Mouse (Mus musculus): Measurements from ENCODE around the gene Mfsd4b1.

The Mfsd4b1 gene

GRCm38 (mm10) chr10:40032897-40033296 is 7.8 kb upstream of the Mfsd4b1 start:
- WGBS, result 82% methylated on average over 2 of the region's 2 CpGs

GRCm38 (mm10) chr10:40030716-40031115 is 5.6 kb upstream of the Mfsd4b1 start:
- WGBS, result 93% methylated on average over 6 of the region's 6 CpGs

DNA sequence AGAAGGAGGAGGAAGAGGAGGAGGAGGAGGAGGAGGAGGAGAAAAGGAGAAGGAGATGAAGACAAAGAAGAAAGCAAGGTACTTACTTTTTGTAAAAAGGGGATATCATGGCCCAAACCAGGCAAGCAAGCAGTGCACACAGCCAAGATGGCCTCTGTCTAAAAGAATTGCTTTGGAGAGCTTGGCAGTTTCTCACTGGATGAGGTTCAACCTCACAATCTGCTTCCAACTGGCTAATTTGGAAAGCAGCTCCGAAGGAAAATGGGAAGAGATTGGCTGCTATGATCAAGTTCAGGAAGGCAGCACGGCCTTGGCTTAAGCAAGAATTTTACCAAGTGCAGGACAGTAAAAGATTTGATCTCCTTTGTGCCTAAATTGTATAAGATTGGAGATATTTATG is 4.5 kb upstream of the Mfsd4b1 start:
- WGBS, result 44% methylated on average over 2 of the region's 2 CpGs

GRCm38 (mm10) chr10:40028091-40028490 is 3.0 kb upstream of the Mfsd4b1 start:
- WGBS, result 56% methylated on average over 8 of the region's 8 CpGs

DNA sequence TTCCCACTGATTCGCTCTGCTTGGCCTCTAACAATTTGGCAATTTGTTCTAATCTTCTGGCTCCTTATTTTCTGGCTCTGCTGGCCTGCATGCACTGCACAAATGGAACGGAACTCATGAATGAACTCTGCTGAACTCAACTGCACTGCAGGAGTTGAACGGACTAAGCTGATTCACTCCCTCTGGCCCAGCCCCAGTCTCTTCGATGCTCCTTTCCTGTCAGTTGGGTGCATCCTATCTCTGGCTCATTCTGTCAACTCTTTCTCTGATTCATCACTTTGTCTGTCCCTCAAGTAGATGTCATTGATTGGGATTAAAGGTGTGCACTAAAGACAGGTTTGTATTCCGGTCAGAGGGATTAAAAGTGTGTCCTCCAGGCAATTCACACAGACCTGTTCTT is 1.5 kb upstream of the Mfsd4b1 start:
- WGBS, result 90% methylated on average over 5 of the region's 5 CpGs

GRCm38 (mm10) chr10:40025560-40025959 is 492 bp upstream of the Mfsd4b1 start:
- 49% methylated on average over 8 of the region's 8 CpGs for WGBS

DNA sequence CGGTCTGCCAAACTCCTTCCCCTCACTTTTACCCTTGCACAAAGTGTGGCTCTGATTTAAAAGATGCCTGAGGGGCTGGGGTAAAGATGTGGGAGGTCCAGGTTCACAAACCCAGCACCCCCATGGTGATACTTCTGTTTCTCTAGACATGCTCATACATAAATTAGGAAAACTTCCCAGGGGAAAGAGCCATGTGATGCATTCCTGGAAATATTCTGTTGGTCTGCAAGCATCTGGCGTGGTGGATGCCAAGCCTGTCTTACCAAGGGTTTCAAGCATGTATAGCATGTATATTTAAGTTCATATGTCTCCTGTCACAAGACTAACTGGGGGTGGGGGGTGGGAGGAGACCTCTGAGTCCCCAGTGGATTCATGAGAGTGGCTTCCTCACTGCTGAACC is 4.7 kb downstream of the Mfsd4b1 start:
- WGBS, result 78% methylated on average over 2 of the region's 2 CpGs

GRCm38 (mm10) chr10:40019492-40019891 is 5.6 kb downstream of the Mfsd4b1 start:
- 46% methylated on average over 3 of the region's 3 CpGs for WGBS

- 60% methylated on average over 5 of the region's 5 CpGs for WGBS
These were observed 6.7 kb downstream of the Mfsd4b1 start for GRCm38 (mm10) chr10:40018261-40018860.

DNA sequence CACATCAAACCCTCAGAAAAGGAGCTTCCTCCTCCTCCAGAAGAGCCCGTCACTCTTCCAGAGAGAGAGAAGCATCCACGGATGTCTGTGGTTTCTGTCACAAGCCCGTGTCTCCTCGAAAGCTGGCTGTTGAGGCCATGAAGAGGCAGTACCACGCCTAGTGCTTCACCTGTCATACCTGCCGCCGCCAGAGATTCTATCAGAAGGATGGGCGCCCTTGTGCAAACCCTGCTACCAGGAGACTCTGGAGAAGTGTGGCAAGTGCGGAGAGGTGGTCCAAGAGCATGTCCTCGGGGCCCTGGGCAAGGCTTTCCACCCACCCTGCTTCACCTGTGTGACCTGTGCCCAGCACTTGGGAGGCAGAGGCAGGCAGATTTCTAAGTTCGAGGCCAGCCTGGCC is 15.5 kb downstream of the Mfsd4b1 start:
- WGBS, result 86% methylated on average over 11 of the region's 11 CpGs

- WGBS, result 62% methylated on average over 4 of the region's 4 CpGs
These were observed 16.2 kb downstream of the Mfsd4b1 start for GRCm38 (mm10) chr10:40008847-40009246.

- 94% methylated on average over 4 of the region's 4 CpGs for WGBS
These were observed 17.1 kb downstream of the Mfsd4b1 start for GRCm38 (mm10) chr10:40007953-40008352.

GRCm38 (mm10) chr10:40006963-40007362 is 18.1 kb downstream of the Mfsd4b1 start:
- 60% methylated on average over 10 of the region's 10 CpGs for WGBS

DNA sequence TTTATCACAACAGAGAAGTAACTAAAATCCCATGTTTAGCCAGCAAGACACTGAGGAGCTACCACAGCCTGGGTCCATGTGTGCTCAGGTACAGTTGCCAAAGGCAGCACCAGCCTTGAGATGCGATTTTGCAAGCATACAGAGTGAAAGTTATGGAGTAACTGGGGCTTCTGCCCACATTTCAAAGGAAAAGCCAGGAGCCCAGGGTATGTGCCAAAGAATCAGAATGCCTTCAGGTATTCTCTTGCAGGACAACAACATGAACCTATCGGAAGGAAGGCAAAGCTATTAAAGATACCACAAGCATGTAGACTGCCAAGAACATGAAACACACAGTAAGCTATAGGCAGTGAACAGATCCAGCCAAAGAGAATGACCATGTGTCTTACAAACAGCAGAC is 24.3 kb downstream of the Mfsd4b1 start:
- 85% methylated on average over 2 of the region's 2 CpGs for WGBS

- WGBS, result 88% methylated on average over 4 of the region's 4 CpGs
These were observed 33.9 kb downstream of the Mfsd4b1 start for GRCm38 (mm10) chr10:39991155-39991554.

DNA sequence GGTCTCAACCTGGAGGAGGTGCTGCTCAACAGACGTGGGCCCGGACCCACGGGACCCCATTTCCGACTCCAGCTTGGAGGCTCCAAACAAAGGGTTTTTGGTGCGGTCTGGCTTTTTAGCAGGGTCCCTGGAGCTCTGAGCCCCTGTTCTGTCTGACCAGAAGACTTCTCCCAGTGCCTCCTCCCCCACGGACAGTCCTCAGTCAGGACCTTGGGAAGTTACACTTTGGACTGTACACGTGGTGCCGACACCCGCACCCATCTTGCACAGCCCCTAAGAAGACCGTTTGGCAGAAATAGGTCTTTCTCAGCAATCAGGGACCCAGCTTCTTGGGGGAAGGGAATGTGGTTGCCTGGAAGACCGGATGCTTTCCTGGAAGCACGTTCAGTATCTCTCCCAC is 38.6 kb downstream of the Mfsd4b1 start, which contains the start of gene Mfsd4b5:
TSS of gene Mfsd4b5 (minus strand) at position 181 of the 400 bp plus-strand sequence.
- WGBS, result 85% methylated on average over 12 of the region's 12 CpGs

- 77% methylated on average over 5 of the region's 5 CpGs for WGBS
These were observed 42.5 kb downstream of the Mfsd4b1 start for GRCm38 (mm10) chr10:39982604-39983003.

DNA sequence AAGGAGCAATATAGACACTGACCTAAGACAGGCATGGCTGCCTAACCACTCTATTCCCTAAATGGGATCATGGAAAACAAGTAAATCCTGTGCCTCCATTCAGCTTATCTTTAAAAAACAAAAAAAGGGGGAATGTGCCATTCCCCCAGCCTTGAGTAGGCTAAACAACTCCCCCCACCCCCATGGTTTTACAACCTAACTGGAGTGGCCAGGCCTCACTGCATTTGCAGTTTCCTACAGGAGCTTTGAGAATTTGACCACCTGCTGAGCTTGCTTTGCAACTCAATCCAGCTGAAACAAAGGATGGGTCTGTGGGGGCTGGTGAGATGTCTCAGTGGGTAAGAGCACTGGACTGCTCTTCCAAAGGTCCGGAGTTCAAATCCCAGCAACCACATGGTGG is 46.8 kb downstream of the Mfsd4b1 start:
- WGBS, result 97% methylated on average over 1 of the region's 1 CpGs

DNA sequence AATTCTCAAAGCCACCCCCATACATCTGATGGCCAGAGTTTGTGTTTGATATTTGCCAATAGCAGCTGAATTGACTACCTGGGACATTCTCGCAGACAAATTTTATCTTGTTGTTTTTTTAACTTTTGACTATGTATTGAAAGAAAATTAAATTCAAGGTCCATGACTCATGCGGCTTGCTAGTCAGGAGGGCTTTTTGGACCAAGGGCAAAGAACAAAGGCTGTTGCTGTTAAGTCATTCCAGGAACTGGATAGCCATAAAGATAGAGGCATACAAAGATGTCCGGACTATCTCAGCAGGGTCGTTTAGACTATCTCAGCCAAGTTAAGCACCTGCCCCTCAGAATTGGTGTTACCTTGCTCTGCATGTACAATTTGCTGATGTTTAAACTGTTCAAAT is 47.7 kb downstream of the Mfsd4b1 start:
- 97% methylated on average over 4 of the region's 4 CpGs for WGBS

DNA sequence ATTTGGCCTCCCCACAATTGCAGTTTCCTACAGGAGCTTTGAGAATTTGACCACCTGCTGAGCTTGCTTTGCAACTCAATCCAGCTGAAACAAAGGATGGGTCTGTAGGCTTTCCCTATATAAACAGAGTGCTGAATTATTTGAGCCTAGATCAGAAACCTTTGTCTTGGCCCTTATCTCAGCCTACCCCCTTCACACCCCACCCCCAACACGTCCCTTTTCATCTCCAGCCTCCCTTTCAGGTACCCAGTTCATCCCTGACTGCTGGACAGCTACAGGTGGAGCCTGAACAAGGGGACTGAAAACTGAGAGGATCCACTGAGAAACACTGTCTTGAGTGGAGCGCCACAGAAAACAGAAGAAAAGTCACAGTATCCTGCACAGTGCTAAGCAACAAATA is 49.3 kb downstream of the Mfsd4b1 start:
- WGBS, result 61% methylated on average over 2 of the region's 2 CpGs

GRCm38 (mm10) chr10:39974982-39975381 is 50.1 kb downstream of the Mfsd4b1 start:
- 45% methylated on average over 11 of the region's 11 CpGs for whole genome bisulfite sequencing

GRCm38 (mm10) chr10:39967512-39967911 is 57.6 kb downstream of the Mfsd4b1 start:
- WGBS, result 88% methylated on average over 3 of the region's 3 CpGs

GRCm38 (mm10) chr10:39961906-39962305 is 63.2 kb downstream of the Mfsd4b1 start:
- WGBS, result 51% methylated on average over 1 of the region's 1 CpGs

DNA sequence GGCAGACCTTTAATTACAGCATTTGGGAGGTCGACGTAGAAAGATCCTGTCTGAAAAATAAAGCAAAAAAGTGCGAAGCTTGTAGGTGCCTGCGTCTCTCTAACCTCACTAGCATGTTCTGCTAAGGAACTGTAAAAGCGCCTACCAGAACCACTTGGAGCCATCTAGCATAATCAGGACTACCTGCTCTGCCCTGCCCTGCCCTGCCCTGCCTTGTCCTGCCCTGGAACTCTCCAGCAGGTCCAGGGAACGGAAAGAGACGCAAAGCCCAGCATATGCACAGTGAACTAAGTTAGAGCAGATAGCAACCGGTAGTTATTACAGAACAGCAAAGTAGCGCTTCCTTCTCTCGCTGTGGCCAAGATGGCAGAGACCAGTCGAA is 64.6 kb downstream of the Mfsd4b1 start:
- 41% methylated on average over 11 of the region's 11 CpGs for WGBS
